17 mouse cellular contexts compared by ENCODE assay signal in the genomic region with DNA sequence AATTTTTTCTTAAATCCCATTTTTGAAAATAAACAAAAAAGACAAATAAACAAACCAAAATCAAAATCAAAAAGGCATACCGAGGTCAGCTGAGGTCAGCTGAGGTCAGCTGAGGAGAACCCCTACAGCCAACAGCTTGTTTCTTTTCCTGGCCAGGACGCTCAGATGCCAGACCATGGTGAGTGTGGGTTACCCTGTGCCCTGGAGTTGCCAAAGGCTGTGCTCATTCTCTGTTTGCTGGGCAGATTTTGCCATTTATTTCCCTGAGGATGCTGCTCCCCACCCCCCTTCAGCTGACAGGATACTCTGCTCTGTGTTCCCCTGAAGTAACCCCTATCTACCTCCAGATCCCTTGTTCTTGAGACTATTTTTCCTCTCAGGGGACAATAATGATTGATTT. TPM values are rescaled to one million over a fixed set of nuclear protein-coding genes. Genes with fewer than 3 reads are reported as not detected.
DNase-seq lines count a peak whose midpoint lies in the region.
"Had no signal": no experiment of that assay in that cellular context is flagged by ENCODE, and none has a peak within 500 bp of the region (broad histone marks: within the 10 kb centered on the region; RNA-seq: fewer than 3 reads in every experiment).

No protein-coding gene starts in this region.

- intact Hi-C loops in heart, postnatal 10 days (cut with DNase I): no loop called here

- DNase-seq in cerebellum, postnatal 14 days: peak; percentile 44
- no peak for DNase-seq in cerebellum, adult 8-10 months
- DNase-seq in heart, adult 11 months: peak; percentile 86
- no peak for DNase-seq in heart, postnatal 10 days
- peak; percentile 48 for DNase-seq in skeletal muscle tissue, adult 2 months (ENCODE audit: low read depth, low spot score)
- no peak for DNase-seq in yolk sac, embryonic 10.5 days (ENCODE audit: low spot score)
- DNase-seq: adrenal gland, postnatal 10 days; cerebellum, adult 11-12 months; cerebellum, adult 9-10 months; forebrain, postnatal 0 days; gastrocnemius, postnatal 25 days; heart, adult 2 months; kidney, adult 2 months had no signal

RNA-seq across cellular contexts. Expression of a gene that starts 3.4 kb away (rescaled TPM):
- total RNA-seq in heart, postnatal 10 days (2021): 10 to 100 TPM; 32.4 to 37.0 TPM

RNA-seq across cellular contexts. Expression of a gene that starts 35.5 kb away (rescaled TPM):
- total RNA-seq in heart, postnatal 10 days (2021): not detected
- total RNA-seq: adrenal gland, adult 18-20 months; adrenal gland, postnatal 10 days; gastrocnemius, postnatal 25 days; heart, adult 2 months; heart, postnatal 25 days; hematopoietic stem cell, adult 5-6 weeks; MEL had no signal

RNA-seq across cellular contexts. Expression of a gene that starts 57.8 kb away (rescaled TPM):
- total RNA-seq in heart, postnatal 10 days (2021): 10 to 100 TPM; 18.2 to 19.5 TPM

Comparison
In these comparisons a context has a peak if more than half of its experiments do, and no peak if none do; other contexts are left out.
1. DNase-seq: peak in cerebellum, postnatal 14 days (2 of 2), heart, adult 11 months (single experiment) and skeletal muscle tissue, adult 2 months (single experiment); none in cerebellum, adult 8-10 months (single experiment), heart, postnatal 10 days (0 of 2) and yolk sac, embryonic 10.5 days (single experiment).